Mouse (Mus musculus) CD8-positive naive resting alpha-beta T cell, adult 57 days (primary cell): ENCODE results near the gene Mup1. TPM values are rescaled to one million over a fixed set of nuclear protein-coding genes. Genes with fewer than 3 reads are reported as not detected.

ENCODE experiments used
- total RNA-seq: library from RNA; stranded (reverse); gene quantifications from one replicate; pipeline ENCODE4 v1.2.4, GENCODE M21; 2023

Gene Mup1
- not detected for total RNA-seq

GRCm38 (mm10) chr4:60501860-60502259 is at the start of gene Mup1:
Mup1 (minus strand) TSS chr4:60501960.

Other genes with a start within 250 kb of the Mup1 start
- not detected for gene Mup9, start 80.0 kb downstream of the Mup1 start, total RNA-seq
- gene Mup10, start 80.2 kb upstream of the Mup1 start, total RNA-seq = not detected
- not detected for gene Mup11, start 160.5 kb upstream of the Mup1 start, total RNA-seq
- gene Mup12, start 239.4 kb upstream of the Mup1 start, total RNA-seq = not detected